Mouse (Mus musculus): ENCODE data around the gene Zfp292. TPM values are rescaled to one million over a fixed set of nuclear protein-coding genes. Genes with fewer than 3 reads are reported as not detected.

Zfp292 gene
- total and polyA plus RNA-seq, 3 experiments: 1.7 to 15.7 (median 14.0) TPM

GRCm38 (mm10) chr4:34861438-34861837 is 21.3 kb downstream of the Zfp292 start:
- Histone ChIP-seq H3K79me2 (replicated peaks; ENCODE audit: control insufficient read depth, insufficient read depth, low read length) (peaks cover 7% of the 10 kb centered on the region), H3K9ac (ENCODE audit: low read depth, low read length) (no peak overlapping the region), H3K4me3 (no peak overlapping the region), H3K27me3 (ENCODE audit: control insufficient read depth, insufficient read depth, low read length) (no peaks in the 10 kb centered on the region), H3K36me3 (ENCODE audit: control insufficient read depth, insufficient read depth, low read length) (peaks cover 7% of the 10 kb centered on the region), H3K4me1 (ENCODE audit: control insufficient read depth, insufficient read depth, low read length) (peaks cover 4% of the 10 kb centered on the region), H3K27ac (no peak overlapping the region)
- TF ChIP-seq CTCF (IDR thresholded peaks at IDR 0.05): no peak
- no peak for TF ChIP-seq POLR2A (IDR thresholded peaks at IDR 0.05; ENCODE audit: insufficient read depth, low read depth, low read length)
- TF ChIP-seq EP300 (IDR thresholded peaks at IDR 0.05; ENCODE audit: insufficient read depth, low read depth, low read length): no peak
- WGBS: 82% methylated on average over 3 of the region's 3 CpGs
- no peak for DNase-seq
- intact Hi-C loops (cut with DNase I): loop anchor here (2.0 kb wide), 1 partner anchor 13 kb away; no protein-coding TSS in a partner anchor

- intact Hi-C loops (cut with DNase I): no loop called here
- Histone ChIP-seq H3K9ac (ENCODE audit: low read depth, low read length) (no peak overlapping the region), H3K79me2 (replicated peaks; ENCODE audit: control insufficient read depth, insufficient read depth, low read length) (peaks cover 7% of the 10 kb centered on the region), H3K4me3 (no peak overlapping the region), H3K4me1 (ENCODE audit: control insufficient read depth, insufficient read depth, low read length) (peaks cover 4% of the 10 kb centered on the region), H3K36me3 (ENCODE audit: control insufficient read depth, insufficient read depth, low read length) (peaks cover 7% of the 10 kb centered on the region), H3K27ac (no peak overlapping the region), H3K27me3 (ENCODE audit: control insufficient read depth, insufficient read depth, low read length) (no peaks in the 10 kb centered on the region)
- TF ChIP-seq EP300 (IDR thresholded peaks at IDR 0.05; ENCODE audit: insufficient read depth, low read depth, low read length) (no peak), CTCF (IDR thresholded peaks at IDR 0.05) (no peak), POLR2A (IDR thresholded peaks at IDR 0.05; ENCODE audit: insufficient read depth, low read depth, low read length) (no peak)
- 75% methylated on average over 3 of the region's 3 CpGs for WGBS
- DNase-seq: no peak
These were observed 23.3 kb downstream of the Zfp292 start for GRCm38 (mm10) chr4:34859416-34859815.

DNA sequence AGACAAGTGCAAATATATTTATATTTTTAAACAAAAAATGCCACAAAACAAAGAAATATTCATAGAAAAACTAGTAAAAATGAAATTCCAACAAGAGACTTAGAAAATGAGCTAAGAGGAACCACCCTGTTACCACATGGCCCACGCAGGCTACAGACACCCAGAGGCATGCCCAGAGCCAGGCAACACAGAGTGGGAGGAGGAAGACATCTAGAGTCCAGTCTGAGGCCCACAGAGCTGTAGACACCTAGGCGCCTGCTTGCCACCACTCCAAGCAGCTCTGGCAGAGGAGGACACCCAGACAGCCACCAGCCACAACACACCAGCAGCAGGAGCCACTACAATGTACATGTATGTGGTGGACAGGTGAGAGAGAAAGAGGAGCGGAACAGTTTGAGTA is 23.9 kb downstream of the Zfp292 start:
- no peak overlapping the region for H3K4me3 ChIP-seq
- H3K79me2 ChIP-seq (replicated peaks; ENCODE audit: control insufficient read depth, insufficient read depth, low read length): peaks cover 6% of the 10 kb centered on the region
- WGBS: 87% methylated on average over 3 of the region's 3 CpGs
- H3K9ac ChIP-seq (ENCODE audit: low read depth, low read length): no peak overlapping the region
- no peak for TF ChIP-seq POLR2A (IDR thresholded peaks at IDR 0.05; ENCODE audit: insufficient read depth, low read depth, low read length)
- TF ChIP-seq EP300 (IDR thresholded peaks at IDR 0.05; ENCODE audit: insufficient read depth, low read depth, low read length): no peak
- TF ChIP-seq CTCF (IDR thresholded peaks at IDR 0.05): no peak
- H3K36me3 ChIP-seq (ENCODE audit: control insufficient read depth, insufficient read depth, low read length): peaks cover 7% of the 10 kb centered on the region
- H3K4me1 ChIP-seq (ENCODE audit: control insufficient read depth, insufficient read depth, low read length): peaks cover 4% of the 10 kb centered on the region
- H3K27me3 ChIP-seq (ENCODE audit: control insufficient read depth, insufficient read depth, low read length): no peaks in the 10 kb centered on the region
- no peak for DNase-seq
- intact Hi-C loops (cut with DNase I): no loop called here
- H3K27ac ChIP-seq: no peak overlapping the region

DNA sequence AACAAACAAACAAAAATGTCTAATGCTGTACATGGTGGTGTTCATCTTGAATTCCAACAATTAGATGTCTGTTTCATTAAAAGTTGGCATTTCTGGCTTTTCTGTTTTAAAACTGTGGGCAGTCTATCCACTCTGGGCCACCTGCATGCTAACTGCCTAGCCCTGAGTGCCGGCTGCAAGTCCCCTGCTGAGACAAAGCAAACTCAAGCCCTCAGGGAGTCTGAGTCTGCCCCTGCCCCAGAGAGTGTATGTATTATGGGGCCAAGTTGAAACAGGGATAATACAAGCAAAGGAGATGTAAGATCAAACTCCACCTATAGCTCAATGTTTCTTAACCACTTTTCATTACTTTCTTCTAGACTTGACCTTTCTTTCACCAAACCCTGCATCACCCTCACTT is 26.8 kb downstream of the Zfp292 start:
- peaks cover 7% of the 10 kb centered on the region for H3K36me3 ChIP-seq (ENCODE audit: control insufficient read depth, insufficient read depth, low read length)
- H3K4me3 ChIP-seq: no peak overlapping the region
- no peaks in the 10 kb centered on the region for H3K27me3 ChIP-seq (ENCODE audit: control insufficient read depth, insufficient read depth, low read length)
- no peak overlapping the region for H3K27ac ChIP-seq
- no peak for DNase-seq
- TF ChIP-seq POLR2A (IDR thresholded peaks at IDR 0.05; ENCODE audit: insufficient read depth, low read depth, low read length) (no peak), CTCF (IDR thresholded peaks at IDR 0.05) (no peak), EP300 (IDR thresholded peaks at IDR 0.05; ENCODE audit: insufficient read depth, low read depth, low read length) (no peak)
- intact Hi-C loops (cut with DNase I): no loop called here
- no peaks in the 10 kb centered on the region; the same call in 1 of the 2 replicates for H3K79me2 ChIP-seq (replicated peaks; ENCODE audit: control insufficient read depth, insufficient read depth, low read length)
- peaks cover 2% of the 10 kb centered on the region for H3K4me1 ChIP-seq (ENCODE audit: control insufficient read depth, insufficient read depth, low read length)
- H3K9ac ChIP-seq (ENCODE audit: low read depth, low read length): no peak overlapping the region
- 50% methylated on average over 1 of the region's 1 CpGs for WGBS

DNA sequence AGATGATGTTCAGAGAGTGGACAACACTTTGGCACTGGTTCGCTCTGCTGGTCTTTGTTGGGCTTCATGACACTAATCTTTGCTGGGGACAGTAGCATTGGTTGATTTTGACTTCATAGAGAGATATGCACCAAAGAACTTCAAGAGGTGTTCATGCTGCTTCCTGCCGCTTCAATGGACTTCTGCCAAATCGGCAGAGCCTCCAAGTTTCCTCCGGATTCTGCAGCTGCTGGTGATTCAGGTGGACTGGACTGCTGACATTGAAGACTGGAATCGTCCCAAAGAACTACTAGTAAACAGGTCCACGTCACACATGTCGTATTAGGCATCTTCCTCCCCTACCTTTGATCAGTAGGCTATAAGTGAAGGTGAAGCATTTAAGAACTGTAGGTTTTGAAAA is 30.7 kb downstream of the Zfp292 start:
- TF ChIP-seq CTCF (IDR thresholded peaks at IDR 0.05): no peak
- TF ChIP-seq POLR2A (IDR thresholded peaks at IDR 0.05; ENCODE audit: insufficient read depth, low read depth, low read length): no peak
- no peak for TF ChIP-seq EP300 (IDR thresholded peaks at IDR 0.05; ENCODE audit: insufficient read depth, low read depth, low read length)
- peaks cover 2% of the 10 kb centered on the region for H3K79me2 ChIP-seq (replicated peaks; ENCODE audit: control insufficient read depth, insufficient read depth, low read length)
- H3K27ac ChIP-seq: no peak overlapping the region
- H3K4me1 ChIP-seq (ENCODE audit: control insufficient read depth, insufficient read depth, low read length): no peaks in the 10 kb centered on the region
- H3K36me3 ChIP-seq (ENCODE audit: control insufficient read depth, insufficient read depth, low read length): no peaks in the 10 kb centered on the region
- no peak overlapping the region for H3K9ac ChIP-seq (ENCODE audit: low read depth, low read length)
- WGBS: 48% methylated on average over 7 of the region's 7 CpGs
- no peaks in the 10 kb centered on the region for H3K27me3 ChIP-seq (ENCODE audit: control insufficient read depth, insufficient read depth, low read length)
- intact Hi-C loops (cut with DNase I): no loop called here
- H3K4me3 ChIP-seq: no peak overlapping the region
- no peak for DNase-seq

DNA sequence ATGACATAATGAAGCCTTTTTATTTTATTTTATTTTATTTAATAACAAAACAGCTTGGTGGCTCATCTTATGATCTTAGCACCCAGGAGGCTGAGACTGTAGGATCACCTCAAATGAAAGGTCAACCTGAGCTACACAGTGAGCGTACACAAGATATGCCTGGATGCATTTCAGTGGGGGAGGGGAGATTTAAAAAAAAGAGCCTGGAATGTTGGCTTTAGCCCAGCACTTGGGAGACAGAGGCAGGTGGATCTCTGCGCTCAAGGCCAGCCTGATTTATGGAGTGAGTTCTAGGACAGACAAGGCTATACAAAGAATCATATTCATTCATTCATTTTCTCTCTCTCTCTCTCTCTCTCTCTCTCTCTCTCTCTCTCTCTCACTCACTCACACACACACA is 32.6 kb downstream of the Zfp292 start:
- WGBS: 94% methylated on average over 2 of the region's 2 CpGs
- no peak overlapping the region for H3K27ac ChIP-seq

More for the DNA sequence above, 32.6 kb downstream of the Zfp292 start:
- Histone ChIP-seq H3K79me2 (replicated peaks; ENCODE audit: control insufficient read depth, insufficient read depth, low read length) (peaks cover 4% of the 10 kb centered on the region), H3K27me3 (ENCODE audit: control insufficient read depth, insufficient read depth, low read length) (no peaks in the 10 kb centered on the region), H3K36me3 (ENCODE audit: control insufficient read depth, insufficient read depth, low read length) (no peaks in the 10 kb centered on the region), H3K4me1 (ENCODE audit: control insufficient read depth, insufficient read depth, low read length) (no peaks in the 10 kb centered on the region; the same call in 1 of the 2 replicates), H3K9ac (ENCODE audit: low read depth, low read length) (no peak overlapping the region), H3K4me3 (no peak overlapping the region)
- no peak for TF ChIP-seq EP300 (IDR thresholded peaks at IDR 0.05; ENCODE audit: insufficient read depth, low read depth, low read length)
- TF ChIP-seq CTCF (IDR thresholded peaks at IDR 0.05): no peak
- no peak for TF ChIP-seq POLR2A (IDR thresholded peaks at IDR 0.05; ENCODE audit: insufficient read depth, low read depth, low read length)
- intact Hi-C loops (cut with DNase I): no loop called here
- DNase-seq: no peak

All from heart, adult 2 months (tissue).